Mouse (Mus musculus) heart, adult 2 months (tissue): ENCODE results near the gene Tcf7l2. TPM values are rescaled to one million over a fixed set of nuclear protein-coding genes. Genes with fewer than 3 reads are reported as not detected.
A peak's percentile ranks its signal among the peaks of the same experiment; 100 is the strongest.

Experiments used
- DNase-seq, 2 experiments: peaks; one replicate each; pipeline ENCODE4 v3.0.0; 2021
- H3K27ac ChIP-seq: fragments of 200-600 bp; 2 replicates; pipeline ENCODE4 v1.8.1; 2022
- H3K27me3 ChIP-seq: fragments of 200-500 bp; 2 replicates; pipeline ENCODE4 v1.6.1; 2012; ENCODE audit warnings: mild to moderate bottlenecking, low read length, inconsistent platforms, mixed read lengths; ENCODE audit not compliant: control insufficient read depth, insufficient read depth
- H3K36me3 ChIP-seq: fragments of 200-500 bp; 2 replicates; pipeline ENCODE4 v1.6.1; 2012; ENCODE audit warnings: low read length, inconsistent platforms; ENCODE audit not compliant: control insufficient read depth, insufficient read depth
- H3K4me1 ChIP-seq: fragments of 200-500 bp; 2 replicates; pipeline ENCODE4 v1.6.1; 2011; ENCODE audit warnings: low read length; ENCODE audit not compliant: control insufficient read depth, insufficient read depth
- H3K4me3 ChIP-seq: fragments of 200-600 bp; 2 replicates; pipeline ENCODE4 v1.8.1; 2022
- H3K79me2 ChIP-seq: fragments of 200-500 bp; replicated peaks from 2 replicates; pipeline ENCODE4 v1.6.1; 2012; ENCODE audit warnings: mild to moderate bottlenecking, inconsistent platforms, low read length, moderate library complexity, mixed read lengths; ENCODE audit not compliant: control insufficient read depth, insufficient read depth
- H3K9ac ChIP-seq: fragments of 200-500 bp; 2 replicates; pipeline ENCODE4 v1.6.1; 2012; ENCODE audit warnings: low read depth, mild to moderate bottlenecking, control low read depth, inconsistent platforms, low read length, mixed read lengths
- CTCF ChIP-seq: fragments of 200-600 bp; IDR thresholded peaks from 2 replicates; pipeline ENCODE4 v1.8.1; 2022; ENCODE audit warnings: antibody characterized with exemption, mild to moderate bottlenecking, moderate library complexity
- EP300 ChIP-seq: fragments of 200-500 bp; IDR thresholded peaks from 2 replicates; pipeline ENCODE4 v1.6.1; 2011; ENCODE audit warnings: low read depth, low read length, control low read depth; ENCODE audit not compliant: insufficient read depth
- POLR2A ChIP-seq: fragments of 200-500 bp; IDR thresholded peaks from 2 replicates; pipeline ENCODE4 v1.6.1; 2011; ENCODE audit warnings: mild to moderate bottlenecking, low read depth, low read length, control low read depth; ENCODE audit not compliant: insufficient read depth
- WGBS: fragments of 180-500 bp; shearing (Covaris S2); methylation state at CpG from one replicate; pipeline ENCODE4 v1.1.7; 2018; 5-methylcytosine and 5-hydroxymethylcytosine counted together
- intact Hi-C: fragments of 180-260 bp; cut with DNase I; formaldehyde crosslinking; loops from one replicate; pipeline ENCODE4 v1.15.1; 2025
- polyA plus RNA-seq: library from polyadenylated mRNA; depleted of rRNA; stranded (reverse); fragments of >200 nt; gene quantifications from 2 replicates; pipeline ENCODE4 v1.2.3, GENCODE M21; 2012
- total RNA-seq, 2 experiments: library from RNA; stranded (reverse); gene quantifications; 2 replicates each; pipeline ENCODE4 v1.2.3; 2021

The Tcf7l2 gene
- total and polyA plus RNA-seq, 3 experiments: 11.1 to 14.4 (median 13.9) TPM

DNA sequence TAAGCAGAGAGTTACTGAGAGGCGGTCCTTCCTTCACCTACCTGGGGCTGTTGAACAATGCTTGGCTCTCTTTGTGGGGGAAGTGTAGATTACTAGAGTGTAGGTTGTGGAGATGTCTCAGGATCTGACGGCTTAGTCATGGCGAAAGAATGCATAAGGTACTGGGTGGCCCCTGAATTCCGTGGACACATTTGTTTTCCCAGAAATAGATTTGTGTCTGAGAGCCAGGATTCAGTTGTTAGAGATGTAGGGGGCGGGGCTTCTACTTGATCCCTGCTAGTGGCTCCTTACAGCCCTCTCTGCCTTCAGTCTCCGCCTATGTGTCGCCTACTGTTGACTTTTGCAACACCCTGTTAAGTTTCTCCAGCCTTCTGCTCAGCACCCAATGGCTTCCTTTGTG, 12.7 kb downstream of the Tcf7l2 start:
- intact Hi-C loops: loop anchor here (5.0 kb wide), 1 partner anchor 192 kb away; no protein-coding TSS in a partner anchor
- 68% methylated on average over 7 of the region's 7 CpGs for WGBS
- no peaks in the 10 kb centered on the region for H3K27me3 ChIP-seq
- H3K27ac ChIP-seq: no peak overlapping the region
- no peak for TF ChIP-seq CTCF
- TF ChIP-seq EP300: no peak
- no peak for TF ChIP-seq POLR2A
- H3K36me3 ChIP-seq: peaks cover 5% of the 10 kb centered on the region
- H3K79me2 ChIP-seq: no peaks in the 10 kb centered on the region; the same call in 1 of the 2 replicates
- H3K9ac ChIP-seq: no peak overlapping the region
- no peak overlapping the region for H3K4me3 ChIP-seq
- H3K4me1 ChIP-seq: peaks cover 11% of the 10 kb centered on the region
- DNase-seq: peak in 1 of 2 experiments; percentile 19

DNA sequence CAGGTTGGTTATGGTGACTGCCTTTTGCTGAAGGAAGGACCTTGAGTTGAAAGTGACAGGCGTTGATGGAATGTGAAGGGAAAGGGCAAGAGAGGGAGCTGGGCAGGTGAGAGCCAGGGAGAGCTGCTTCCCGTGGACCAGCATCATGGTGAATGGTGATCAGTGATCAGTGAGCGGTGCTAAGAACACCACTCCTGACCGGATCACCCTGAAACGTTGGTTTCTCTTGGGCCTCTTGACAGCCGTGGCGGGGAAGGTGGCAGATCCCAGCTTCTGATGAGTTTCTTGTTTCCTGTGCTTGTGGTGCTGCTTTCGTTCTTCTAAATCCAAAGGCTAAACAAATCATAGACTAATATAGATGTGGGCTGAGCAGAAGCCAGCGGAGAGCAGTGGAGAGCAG, 13.8 kb downstream of the Tcf7l2 start:
- whole genome bisulfite sequencing: 92% methylated on average over 9 of the region's 9 CpGs
- Histone ChIP-seq H3K27ac (no peak overlapping the region), H3K4me3 (no peak overlapping the region), H3K36me3 (peaks cover 5% of the 10 kb centered on the region; the same call in 1 of the 2 replicates), H3K79me2 (peaks cover 1% of the 10 kb centered on the region), H3K27me3 (no peaks in the 10 kb centered on the region), H3K4me1 (peaks cover 11% of the 10 kb centered on the region), H3K9ac (no peak overlapping the region)
- intact Hi-C loops: no loop called here
- DNase-seq: no peak
- TF ChIP-seq POLR2A (no peak), EP300 (no peak), CTCF (no peak)

GRCm38 (mm10) chr19:55756707-55757106, 15.1 kb downstream of the Tcf7l2 start:
- TF ChIP-seq POLR2A: no peak
- no peak for TF ChIP-seq CTCF
- no peak for TF ChIP-seq EP300
- intact Hi-C loops: no loop called here
- H3K79me2 ChIP-seq: peaks cover 3% of the 10 kb centered on the region
- no peaks in the 10 kb centered on the region for H3K27me3 ChIP-seq
- H3K4me3 ChIP-seq: no peak overlapping the region
- peak overlapping the region; percentile 38 for H3K27ac ChIP-seq
- WGBS: 54% methylated on average over 8 of the region's 8 CpGs
- no peak for DNase-seq
- no peak overlapping the region for H3K9ac ChIP-seq
- H3K36me3 ChIP-seq: peaks cover 5% of the 10 kb centered on the region; the same call in 1 of the 2 replicates
- H3K4me1 ChIP-seq: peaks cover 11% of the 10 kb centered on the region

DNA sequence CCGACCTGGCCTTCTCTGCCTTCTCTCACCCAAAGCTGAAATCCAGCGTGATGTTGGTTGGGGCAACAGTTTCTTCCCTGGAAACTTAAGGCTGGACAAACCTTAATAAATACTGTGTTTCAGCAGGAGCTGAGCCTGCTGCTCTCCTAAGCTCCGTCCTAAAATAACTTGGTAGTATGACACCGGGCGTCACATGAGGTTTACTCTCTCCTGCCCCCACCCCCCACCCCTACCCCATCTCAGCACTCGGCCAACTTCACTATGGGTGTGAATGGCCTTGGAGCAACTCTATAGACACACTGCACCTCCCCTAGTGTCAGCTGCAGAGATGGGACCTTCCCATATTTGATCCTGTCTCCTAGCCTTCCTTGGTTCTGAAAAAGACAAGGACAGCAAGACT, 15.8 kb downstream of the Tcf7l2 start:
- H3K4me3 ChIP-seq: no peak overlapping the region
- peak overlapping the region; percentile 38 for H3K27ac ChIP-seq
- H3K36me3 ChIP-seq: peaks cover 5% of the 10 kb centered on the region; the same call in 1 of the 2 replicates
- no peak overlapping the region for H3K9ac ChIP-seq
- 57% methylated on average over 6 of the region's 6 CpGs for WGBS
- intact Hi-C loops: no loop called here
- H3K79me2 ChIP-seq: peaks cover 4% of the 10 kb centered on the region
- peaks cover 13% of the 10 kb centered on the region for H3K4me1 ChIP-seq
- DNase-seq: no peak
- no peaks in the 10 kb centered on the region for H3K27me3 ChIP-seq
- TF ChIP-seq CTCF (0 out of 2 replicates have a peak, but pooled peaks have one; percentile 9), POLR2A (no peak)

DNA sequence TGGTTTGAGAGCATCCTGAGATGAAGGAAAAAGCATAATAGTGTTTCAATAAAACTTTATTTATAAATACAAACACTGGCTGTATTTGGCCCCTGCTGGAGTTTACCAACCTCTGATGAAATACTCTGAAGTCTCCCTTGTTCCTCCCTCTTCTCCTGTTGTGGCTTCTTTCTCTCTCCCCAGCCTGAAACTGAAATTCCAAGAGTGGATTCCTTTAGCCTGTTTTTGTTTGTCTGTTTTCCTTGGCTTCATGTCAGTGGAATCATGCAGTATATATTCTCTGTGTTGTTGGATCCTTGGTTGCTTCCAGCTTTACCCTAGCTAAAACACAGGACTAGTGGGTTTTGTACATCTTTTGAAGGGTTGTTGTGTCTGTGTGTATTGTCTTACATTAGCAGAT, 16.5 kb downstream of the Tcf7l2 start:
- Histone ChIP-seq H3K4me1 (peaks cover 13% of the 10 kb centered on the region), H3K27ac (no peak overlapping the region)
- intact Hi-C loops: no loop called here

DNA sequence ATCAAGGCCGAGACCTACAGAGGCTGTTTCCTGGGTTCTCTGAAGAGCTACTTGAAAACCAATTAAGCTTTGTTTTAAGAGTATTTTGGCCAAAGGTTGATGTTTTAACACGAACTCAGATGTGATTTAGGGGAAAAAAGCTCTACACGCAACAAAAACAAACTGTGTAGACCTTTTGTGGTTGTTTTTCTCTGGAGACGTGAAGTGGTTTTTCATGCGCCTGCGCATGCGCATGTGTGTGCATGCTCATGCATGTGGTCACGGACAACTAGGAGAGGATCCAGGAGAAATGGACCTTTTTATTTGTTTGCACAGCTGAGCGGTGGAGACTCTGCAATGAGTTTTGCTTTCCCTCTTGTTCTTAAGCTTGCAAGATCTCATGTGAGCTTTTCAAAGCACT, 17.4 kb downstream of the Tcf7l2 start:
- Histone ChIP-seq H3K4me1 (peaks cover 13% of the 10 kb centered on the region), H3K79me2 (peaks cover 4% of the 10 kb centered on the region), H3K27ac (no peak overlapping the region), H3K27me3 (no peaks in the 10 kb centered on the region), H3K4me3 (no peak overlapping the region), H3K9ac (no peak overlapping the region), H3K36me3 (peaks cover 5% of the 10 kb centered on the region; the same call in 1 of the 2 replicates)
- TF ChIP-seq EP300 (no peak), CTCF (no peak), POLR2A (no peak)
- intact Hi-C loops: no loop called here
- 90% methylated on average over 9 of the region's 9 CpGs for WGBS
- DNase-seq: no peak

More for the DNA sequence above, 16.5 kb downstream of the Tcf7l2 start:
- TF ChIP-seq CTCF: no peak
- TF ChIP-seq EP300: no peak
- no peak for TF ChIP-seq POLR2A
- no peak for DNase-seq
- no peak overlapping the region for H3K9ac ChIP-seq
- H3K4me3 ChIP-seq: no peak overlapping the region
- peaks cover 5% of the 10 kb centered on the region; the same call in 1 of the 2 replicates for H3K36me3 ChIP-seq
- peaks cover 4% of the 10 kb centered on the region for H3K79me2 ChIP-seq
- no peaks in the 10 kb centered on the region for H3K27me3 ChIP-seq
